Mouse (Mus musculus): ENCODE measurements around the gene Pycr1. TPM values are rescaled to one million over a fixed set of nuclear protein-coding genes. Genes with fewer than 3 reads are reported as not detected.
A peak's percentile ranks its signal among the peaks of the same experiment; 100 is the strongest.

Gene Pycr1
- polyA plus RNA-seq, 1 experiment from 2014 or later, result 25.0 TPM

DNA sequence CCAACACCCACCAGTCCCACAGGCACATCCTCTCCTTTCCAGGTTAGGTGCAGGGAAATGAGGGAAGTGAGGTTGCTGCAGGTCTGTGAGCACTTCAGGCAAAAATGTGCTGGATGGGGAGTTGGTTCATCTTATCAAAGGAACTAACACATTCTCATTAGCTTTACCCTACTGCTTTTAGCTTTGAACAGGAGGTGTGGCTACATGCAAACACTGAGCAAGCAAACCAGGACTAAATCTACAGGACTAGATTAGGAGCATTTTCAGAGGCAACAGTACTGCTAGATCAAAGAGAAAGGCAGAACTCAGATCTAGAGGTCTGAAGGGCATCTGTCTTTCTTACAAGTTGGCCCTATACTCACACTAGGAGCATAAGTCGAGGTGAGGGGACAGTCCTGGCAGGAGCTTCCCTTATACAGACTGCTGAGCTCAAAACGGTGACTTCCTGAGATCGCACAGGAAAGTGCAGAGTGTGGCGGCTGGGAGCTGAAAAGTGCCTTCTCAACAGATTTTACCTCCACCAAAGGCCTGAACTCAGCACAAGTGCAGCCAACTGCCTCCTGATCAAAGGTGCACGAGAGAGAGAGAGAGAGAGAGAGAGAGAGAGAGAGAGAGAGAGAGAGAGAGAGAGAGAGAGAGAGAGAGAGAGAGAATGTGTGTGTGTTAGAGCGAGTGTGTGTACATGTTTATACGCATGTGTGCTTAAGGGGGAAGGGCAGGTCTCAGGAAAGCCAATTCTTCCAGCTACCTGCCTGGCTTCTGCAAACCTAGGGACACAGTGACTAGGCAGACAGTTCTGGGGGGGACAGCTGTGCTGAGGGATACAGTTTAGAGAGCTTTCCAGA lies 12.5 kb downstream of the Pycr1 start:
- H3K36me3 ChIP-seq, result peaks cover 30% of the 10 kb centered on the region
- peaks cover 33% of the 10 kb centered on the region for H3K4me1 ChIP-seq (replicated peaks)
- no peak for ATAC-seq
- peak overlapping the region; percentile 95 for H3K4me3 ChIP-seq (replicated peaks)
- H3K4me2 ChIP-seq (replicated peaks), result peak overlapping the region; percentile 88; the same call in 1 of the 2 replicates
- H3K27ac ChIP-seq, result no peak overlapping the region
- 43% methylated on average over 7 of the region's 7 CpGs for WGBS
- no peaks in the 10 kb centered on the region for H3K9me3 ChIP-seq
- H3K27me3 ChIP-seq, result no peaks in the 10 kb centered on the region
- peak overlapping the region; percentile 92 for H3K9ac ChIP-seq (replicated peaks)

GRCm38 (mm10) chr11:120630401-120630871 lies 13.1 kb downstream of the Pycr1 start:
- H3K4me3 ChIP-seq (replicated peaks), result peak overlapping the region; percentile 2; the same call in 1 of the 2 replicates

GRCm38 (mm10) chr11:120629911-120630310 lies 13.7 kb downstream of the Pycr1 start:
- Histone ChIP-seq H3K9ac (replicated peaks) (peak overlapping the region; percentile 57), H3K27ac (no peak overlapping the region)

More at GRCm38 (mm10) chr11:120630401-120630871, 13.1 kb downstream of the Pycr1 start:
- WGBS, result 29% methylated on average over 5 of the region's 5 CpGs
- ATAC-seq, result no peak
- H3K9me3 ChIP-seq, result no peaks in the 10 kb centered on the region
- peaks cover 30% of the 10 kb centered on the region for H3K36me3 ChIP-seq
- H3K4me1 ChIP-seq (replicated peaks), result peaks cover 36% of the 10 kb centered on the region
- no peak overlapping the region for H3K27ac ChIP-seq
- no peaks in the 10 kb centered on the region for H3K27me3 ChIP-seq
- peak overlapping the region; percentile 57 for H3K9ac ChIP-seq (replicated peaks)
- H3K4me2 ChIP-seq (replicated peaks), result peak overlapping the region; percentile 9; the same call in 1 of the 2 replicates

GRCm38 (mm10) chr11:120629341-120629730 lies 14.2 kb downstream of the Pycr1 start:
- peaks cover 30% of the 10 kb centered on the region for H3K36me3 ChIP-seq
- peak overlapping the region; percentile 57; the same call in 1 of the 2 replicates for H3K9ac ChIP-seq (replicated peaks)
- H3K27me3 ChIP-seq, result no peaks in the 10 kb centered on the region
- ATAC-seq, result no peak
- no peak overlapping the region for H3K4me3 ChIP-seq (replicated peaks)
- peaks cover 42% of the 10 kb centered on the region for H3K4me1 ChIP-seq (replicated peaks)
- no peak overlapping the region for H3K27ac ChIP-seq
- H3K4me2 ChIP-seq (replicated peaks), result no peak overlapping the region
- H3K9me3 ChIP-seq, result no peaks in the 10 kb centered on the region
- WGBS, result 72% methylated on average over 23 of the region's 23 CpGs

More at GRCm38 (mm10) chr11:120629911-120630310, 13.7 kb downstream of the Pycr1 start:
- 22% methylated on average over 5 of the region's 7 CpGs for WGBS
- H3K4me2 ChIP-seq (replicated peaks), result peak overlapping the region; percentile 9; the same call in 1 of the 2 replicates
- 0 out of 2 replicates have a peak overlapping the region, but pooled peaks have one; percentile 2 for H3K4me3 ChIP-seq (replicated peaks)
- peaks cover 41% of the 10 kb centered on the region for H3K4me1 ChIP-seq (replicated peaks)
- H3K9me3 ChIP-seq, result no peaks in the 10 kb centered on the region
- no peak for ATAC-seq
- H3K36me3 ChIP-seq, result peaks cover 30% of the 10 kb centered on the region
- no peaks in the 10 kb centered on the region for H3K27me3 ChIP-seq

DNA sequence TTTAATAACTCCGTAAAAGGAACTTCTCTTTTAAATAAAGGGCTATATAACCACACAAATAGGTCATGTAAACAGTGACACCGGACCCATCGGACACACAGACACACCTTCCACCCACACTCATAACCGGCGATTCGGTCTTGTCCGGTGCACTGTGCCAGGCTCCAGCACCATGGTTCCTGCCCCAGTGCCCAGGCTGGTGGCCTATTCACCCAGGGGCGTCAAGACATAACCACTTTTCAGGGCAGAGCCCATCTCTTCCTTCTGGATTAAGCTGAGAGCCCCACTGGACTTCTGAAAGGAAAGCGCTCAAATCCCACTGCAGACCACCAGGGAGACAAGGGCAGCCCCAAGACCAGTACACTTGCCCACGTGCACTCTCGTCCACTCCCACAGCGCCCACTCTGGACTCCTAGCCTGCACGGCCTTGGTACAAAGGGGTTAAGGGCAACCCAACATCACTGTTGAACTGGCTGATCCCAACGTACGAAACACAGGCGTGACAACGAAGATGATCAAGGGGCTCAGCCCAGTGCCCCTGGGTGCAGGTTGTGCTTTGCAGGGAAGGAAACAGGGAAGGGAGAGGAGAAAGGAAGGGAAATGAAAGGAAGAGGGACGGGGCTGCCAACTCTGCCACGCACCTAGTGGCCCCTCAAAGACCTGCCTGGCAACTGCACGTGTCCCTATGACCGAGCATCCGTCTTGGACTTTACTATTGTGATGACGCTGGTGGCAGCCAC lies 14.8 kb downstream of the Pycr1 start:
- H3K27me3 ChIP-seq, result no peaks in the 10 kb centered on the region
- peaks cover 30% of the 10 kb centered on the region for H3K36me3 ChIP-seq
- H3K4me1 ChIP-seq (replicated peaks), result peaks cover 47% of the 10 kb centered on the region
- H3K4me2 ChIP-seq (replicated peaks), result no peak overlapping the region
- no peak overlapping the region for H3K27ac ChIP-seq
- no peak overlapping the region for H3K4me3 ChIP-seq (replicated peaks)
- ATAC-seq, result no peak
- H3K9ac ChIP-seq (replicated peaks), result no peak overlapping the region
- H3K9me3 ChIP-seq, result no peaks in the 10 kb centered on the region
- 94% methylated on average over 23 of the region's 23 CpGs for WGBS

GRCm38 (mm10) chr11:120627468-120628300 lies 15.9 kb downstream of the Pycr1 start:
- H3K4me2 ChIP-seq (replicated peaks), result no peak overlapping the region
- H3K36me3 ChIP-seq, result peaks cover 37% of the 10 kb centered on the region
- WGBS, result 82% methylated on average over 22 of the region's 22 CpGs
- no peaks in the 10 kb centered on the region for H3K9me3 ChIP-seq
- no peak overlapping the region for H3K27ac ChIP-seq
- H3K4me1 ChIP-seq (replicated peaks), result peaks cover 53% of the 10 kb centered on the region
- no peak for ATAC-seq
- no peak overlapping the region for H3K4me3 ChIP-seq (replicated peaks)
- H3K9ac ChIP-seq (replicated peaks), result no peak overlapping the region
- no peaks in the 10 kb centered on the region for H3K27me3 ChIP-seq

GRCm38 (mm10) chr11:120626785-120627467 lies 16.6 kb downstream of the Pycr1 start:
- Histone ChIP-seq H3K27ac (no peak overlapping the region), H3K9me3 (no peaks in the 10 kb centered on the region), H3K36me3 (peaks cover 40% of the 10 kb centered on the region), H3K9ac (replicated peaks) (no peak overlapping the region; the same call in 1 of the 2 replicates), H3K27me3 (no peaks in the 10 kb centered on the region), H3K4me1 (replicated peaks) (peaks cover 47% of the 10 kb centered on the region), H3K4me2 (replicated peaks) (no peak overlapping the region), H3K4me3 (replicated peaks) (no peak overlapping the region)
- 92% methylated on average over 11 of the region's 11 CpGs for WGBS
- ATAC-seq, result no peak

DNA sequence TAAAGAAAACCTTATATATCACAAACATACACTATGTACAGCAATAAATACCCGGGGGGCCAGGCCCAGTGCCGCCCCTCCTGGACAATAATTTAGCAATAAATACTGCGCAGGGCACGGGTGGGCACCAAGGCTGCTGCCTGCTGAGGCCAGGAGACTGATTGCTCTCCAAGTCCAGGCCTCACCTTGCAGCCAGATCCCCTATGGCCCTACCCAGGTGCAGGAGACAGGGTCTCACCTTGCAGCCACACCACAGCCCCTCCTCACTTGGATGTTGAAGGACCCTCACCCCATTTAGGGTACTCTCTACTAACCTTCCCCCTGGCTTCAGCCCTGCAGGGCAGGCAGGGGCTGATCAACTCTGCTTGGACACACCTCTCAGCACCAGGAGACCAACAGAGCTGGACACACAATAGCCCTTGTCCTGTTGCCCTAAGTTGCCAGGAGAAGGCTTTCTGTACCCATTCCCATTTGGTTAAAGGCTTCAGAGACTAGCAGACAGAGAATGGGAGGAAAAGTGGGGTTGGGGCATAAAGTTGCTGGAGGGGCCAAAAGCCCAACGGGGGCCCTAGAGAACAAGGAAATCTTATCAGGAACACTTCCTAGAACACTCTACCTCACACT lies 18.3 kb downstream of the Pycr1 start, which contains the start of gene Sirt7:
Sirt7 (minus strand) TSS at position 89 of the 624 bp plus-strand sequence.
- peak within 1 kb of the TSS; percentile 87 for H3K27ac ChIP-seq
- 19% methylated on average over 5 of the region's 5 CpGs for WGBS
- no peaks in the 10 kb centered on the region for H3K9me3 ChIP-seq
- peaks cover 56% of the 10 kb centered on the region for H3K36me3 ChIP-seq
- no peaks in the 10 kb centered on the region for H3K27me3 ChIP-seq
- H3K9ac ChIP-seq (replicated peaks), result peak within 1 kb of the TSS; percentile 88
- ATAC-seq, result peak; percentile 66
- peak within 1 kb of the TSS; percentile 99 for H3K4me2 ChIP-seq (replicated peaks)
- H3K4me3 ChIP-seq (replicated peaks), result peak within 1 kb of the TSS; percentile 99
- H3K4me1 ChIP-seq (replicated peaks), result peaks cover 31% of the 10 kb centered on the region

GRCm38 (mm10) chr11:120624680-120625111 lies 18.9 kb downstream of the Pycr1 start:
- peaks cover 26% of the 10 kb centered on the region for H3K4me1 ChIP-seq (replicated peaks)
- WGBS, result under 1% methylated on average over 52 of the region's 53 CpGs
- peaks cover 61% of the 10 kb centered on the region for H3K36me3 ChIP-seq
- H3K9me3 ChIP-seq, result no peaks in the 10 kb centered on the region
- H3K27ac ChIP-seq, result peak overlapping the region; percentile 87
- peak overlapping the region; percentile 99 for H3K4me3 ChIP-seq (replicated peaks)
- H3K4me2 ChIP-seq (replicated peaks), result peak overlapping the region; percentile 99
- ATAC-seq, result peak; percentile 87
- peak overlapping the region; percentile 88 for H3K9ac ChIP-seq (replicated peaks)
- no peaks in the 10 kb centered on the region for H3K27me3 ChIP-seq

- WGBS, result 14% methylated on average over 29 of the region's 30 CpGs
- Histone ChIP-seq H3K4me3 (replicated peaks) (peak overlapping the region; percentile 99), H3K27me3 (no peaks in the 10 kb centered on the region), H3K4me2 (replicated peaks) (peak overlapping the region; percentile 99), H3K4me1 (replicated peaks) (peaks cover 21% of the 10 kb centered on the region), H3K36me3 (peaks cover 61% of the 10 kb centered on the region), H3K27ac (peak overlapping the region; percentile 87), H3K9ac (replicated peaks) (peak overlapping the region; percentile 88), H3K9me3 (no peaks in the 10 kb centered on the region)
- ATAC-seq, result peak; percentile 59
These were observed 19.4 kb downstream of the Pycr1 start for GRCm38 (mm10) chr11:120623961-120624679.
